Mouse (Mus musculus): ENCODE results near the gene Ylpm1. TPM values are rescaled to one million over a fixed set of nuclear protein-coding genes. Genes with fewer than 3 reads are reported as not detected.

Ylpm1 gene
- polyA plus RNA-seq, 1 experiment from 2014 or later, result 6.2 TPM

DNA sequence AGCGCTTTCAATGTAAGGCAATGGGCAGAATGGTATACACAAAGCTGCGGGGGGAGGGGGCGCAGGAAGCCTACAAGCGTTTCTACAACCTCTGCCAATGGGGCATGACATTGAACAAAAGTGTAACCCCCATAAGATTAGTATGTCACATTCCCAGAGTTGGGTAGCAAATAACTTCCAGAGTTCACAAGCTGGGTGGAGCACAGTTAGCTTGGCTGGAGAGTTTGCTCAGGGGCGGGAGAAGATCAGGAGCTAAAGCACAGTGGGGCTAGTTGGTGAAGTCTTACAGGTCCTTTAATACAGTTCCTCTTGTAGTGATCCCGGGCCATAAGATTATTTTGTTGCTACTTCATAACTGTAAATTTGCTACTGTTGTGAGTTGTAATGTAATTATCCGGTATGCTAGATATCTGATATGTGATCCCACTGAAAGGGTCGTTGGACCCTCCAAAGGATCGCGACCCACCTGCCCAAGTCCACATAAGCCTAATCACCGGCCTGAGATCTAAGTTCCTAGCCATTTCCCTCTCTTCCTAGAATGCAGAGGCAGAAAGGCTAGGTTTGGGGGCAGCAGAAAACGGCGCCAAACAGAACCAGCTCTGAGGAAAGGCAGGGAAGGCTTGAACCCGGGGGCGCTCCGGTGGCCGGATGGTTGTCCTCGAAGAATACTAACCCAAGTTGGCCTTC lies 114.0 kb downstream of the Ylpm1 start:
- peaks cover 12% of the 10 kb centered on the region for H3K36me3 ChIP-seq (replicated peaks; ENCODE audit: insufficient read depth, low read length)
- DNase-seq, result no peak
- TF ChIP-seq CTCF (IDR thresholded peaks at IDR 0.05; ENCODE audit: low read depth), result no peak
- TF ChIP-seq EP300 (IDR thresholded peaks at IDR 0.05; ENCODE audit: low read depth), result no peak
- WGBS (ENCODE audit: insufficient replicate concordance), result 11% methylated on average over 18 of the region's 18 CpGs
- H3K27ac ChIP-seq (ENCODE audit: low read depth), result peak overlapping the region; percentile 97
- H3K9ac ChIP-seq (replicated peaks), result peak overlapping the region; percentile 98
- peaks cover 46% of the 10 kb centered on the region for H3K4me1 ChIP-seq (ENCODE audit: insufficient read depth)
- H3K27me3 ChIP-seq (ENCODE audit: insufficient read depth, low read length), result no peaks in the 10 kb centered on the region
- peak overlapping the region; percentile 90 for H3K4me2 ChIP-seq (ENCODE audit: low read depth, low read length)
- ATAC-seq, result peak; percentile 54
- H3K9me3 ChIP-seq (ENCODE audit: low read length), result no peaks in the 10 kb centered on the region
- H3K4me3 ChIP-seq (ENCODE audit: low read depth, low read length), result peak overlapping the region; percentile 96

DNA sequence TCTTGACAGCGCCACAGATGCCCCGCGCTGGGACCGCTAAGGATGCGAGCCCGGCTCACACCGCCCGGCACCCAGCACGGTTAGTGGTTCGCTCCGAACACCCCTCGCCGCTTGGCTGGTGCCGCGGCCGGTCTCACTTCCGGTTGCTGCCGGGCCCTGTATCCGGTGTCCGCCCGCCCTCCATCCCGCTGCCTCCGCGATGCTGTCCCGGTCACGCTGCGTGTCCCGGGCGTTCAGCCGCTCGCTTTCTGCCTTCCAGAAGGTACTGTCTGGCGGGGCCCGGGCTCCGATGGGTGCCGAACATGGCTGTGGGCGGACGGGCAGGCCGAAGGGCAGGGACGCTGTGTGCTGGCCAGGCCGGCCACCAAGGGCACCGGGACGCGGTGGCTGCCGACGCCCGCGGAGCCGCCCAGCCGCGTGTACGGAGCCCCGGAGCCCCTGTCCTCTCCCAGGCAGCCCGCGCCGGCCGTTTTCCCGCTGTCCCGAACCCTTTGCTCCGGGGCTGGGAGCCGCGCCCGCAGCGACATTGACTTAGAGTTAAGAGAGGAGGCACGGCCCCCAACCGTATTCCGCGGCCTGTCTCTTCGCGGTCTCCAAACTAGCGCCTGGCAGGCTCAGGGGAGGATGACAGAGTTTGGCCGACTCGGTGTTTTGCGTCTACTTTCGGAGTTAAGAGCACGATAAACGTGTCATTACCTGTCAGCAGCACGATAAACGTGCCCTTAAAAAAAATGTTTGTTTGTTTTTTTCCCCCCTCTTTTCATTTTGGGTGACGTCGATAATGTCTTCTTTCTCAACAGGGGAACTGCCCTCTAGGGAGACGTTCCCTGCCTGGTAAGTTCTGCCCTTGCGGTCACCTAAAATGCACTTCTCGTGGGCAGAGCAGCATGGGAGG lies 114.8 kb downstream of the Ylpm1 start, which contains the start of the genes Prox2 and Dlst:
Prox2 (minus strand) TSS at position 62 of the 895 bp plus-strand sequence.
Dlst (plus strand) TSS at position 136 of the 895 bp plus-strand sequence.
- WGBS (ENCODE audit: insufficient replicate concordance), result under 1% methylated on average over 78 of the region's 83 CpGs
- peak; percentile 93 for DNase-seq

DNA sequence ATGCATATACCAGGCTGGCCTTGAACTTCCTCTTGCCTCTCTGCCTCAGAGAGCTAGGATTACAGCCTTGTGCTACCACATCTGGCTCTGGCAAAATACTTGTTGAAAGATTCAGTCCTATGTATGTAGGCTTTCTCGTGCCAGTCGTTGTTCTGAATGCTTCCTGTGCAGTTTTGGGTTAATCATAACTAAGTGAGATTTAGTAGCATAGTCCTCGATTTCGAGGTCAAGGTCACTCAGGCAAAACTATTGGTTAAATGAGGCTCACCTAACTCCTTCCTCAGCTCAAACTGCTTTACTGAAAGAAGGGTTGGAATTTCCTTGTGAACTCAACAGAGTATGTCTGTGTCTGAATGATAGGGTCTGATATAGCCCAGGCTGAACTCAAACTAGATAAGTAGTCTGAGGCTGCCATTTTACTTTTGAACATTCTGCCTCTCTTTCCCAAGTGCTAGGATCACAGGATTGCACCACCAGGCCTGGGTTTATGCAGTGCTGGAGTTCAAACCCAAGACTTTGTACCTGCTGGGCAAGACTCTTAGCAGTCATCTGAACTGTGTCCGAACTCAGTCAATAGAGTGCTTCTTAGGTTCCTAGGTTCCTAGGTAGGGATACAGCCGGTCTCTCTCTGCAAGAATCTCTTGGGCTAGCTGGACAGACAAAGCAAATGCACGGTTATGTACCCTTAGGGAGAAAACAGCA lies 116.6 kb downstream of the Ylpm1 start:
- H3K9me3 ChIP-seq (ENCODE audit: low read length), result no peaks in the 10 kb centered on the region
- TF ChIP-seq CTCF (IDR thresholded peaks at IDR 0.05; ENCODE audit: low read depth), result no peak
- TF ChIP-seq EP300 (IDR thresholded peaks at IDR 0.05; ENCODE audit: low read depth), result no peak
- ATAC-seq, result no peak
- H3K36me3 ChIP-seq (replicated peaks; ENCODE audit: insufficient read depth, low read length), result peaks cover 32% of the 10 kb centered on the region
- peaks cover 41% of the 10 kb centered on the region for H3K4me1 ChIP-seq (ENCODE audit: insufficient read depth)
- H3K27ac ChIP-seq (ENCODE audit: low read depth), result peak overlapping the region; percentile 44
- peak overlapping the region; percentile 90 for H3K4me2 ChIP-seq (ENCODE audit: low read depth, low read length)
- peak overlapping the region; percentile 98; the same call in 1 of the 2 replicates for H3K9ac ChIP-seq (replicated peaks)
- WGBS (ENCODE audit: insufficient replicate concordance), result 68% methylated on average over 7 of the region's 7 CpGs
- DNase-seq, result no peak
- H3K4me3 ChIP-seq (ENCODE audit: low read depth, low read length), result peak overlapping the region; percentile 96
- no peaks in the 10 kb centered on the region for H3K27me3 ChIP-seq (ENCODE audit: insufficient read depth, low read length)

More for the DNA sequence above, 114.8 kb downstream of the Ylpm1 start, which contains the start of the genes Prox2 and Dlst:
- H3K36me3 ChIP-seq (replicated peaks; ENCODE audit: insufficient read depth, low read length), result peaks cover 20% of the 10 kb centered on the region
- H3K4me3 ChIP-seq (ENCODE audit: low read depth, low read length), result peak within 1 kb of the TSS; percentile 96
- peak within 1 kb of the TSS; percentile 98 for H3K9ac ChIP-seq (replicated peaks)
- TF ChIP-seq CTCF (IDR thresholded peaks at IDR 0.05; ENCODE audit: low read depth) (no peak), EP300 (IDR thresholded peaks at IDR 0.05; ENCODE audit: low read depth) (peak; percentile 56; the same call in 1 of the 2 replicates)
- peak within 1 kb of the TSS; percentile 90 for H3K4me2 ChIP-seq (ENCODE audit: low read depth, low read length)
- peaks cover 44% of the 10 kb centered on the region for H3K4me1 ChIP-seq (ENCODE audit: insufficient read depth)
- no peaks in the 10 kb centered on the region for H3K9me3 ChIP-seq (ENCODE audit: low read length)
- H3K27me3 ChIP-seq (ENCODE audit: insufficient read depth, low read length), result no peaks in the 10 kb centered on the region
- peak within 1 kb of the TSS; percentile 97 for H3K27ac ChIP-seq (ENCODE audit: low read depth)
- ATAC-seq, result peak; percentile 96

DNA sequence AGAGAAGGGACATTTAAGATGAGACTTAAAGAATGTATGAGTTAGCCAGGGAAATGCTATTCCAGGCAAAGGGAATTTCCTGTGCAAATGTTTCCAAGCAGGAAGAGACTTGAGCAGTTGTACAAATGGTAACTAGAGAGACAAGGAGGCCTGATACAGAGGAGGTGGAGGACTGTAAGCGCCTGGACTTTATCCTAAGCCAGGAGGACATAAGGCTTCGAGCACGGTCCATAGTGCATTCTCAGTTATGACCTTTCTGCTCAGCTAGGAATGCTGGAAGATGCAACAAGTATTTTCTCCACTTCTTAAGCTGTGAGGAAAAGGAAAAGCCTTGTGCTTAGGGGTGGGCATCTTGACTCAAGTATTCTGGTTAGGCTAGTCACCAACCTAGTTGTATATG lies 117.2 kb downstream of the Ylpm1 start:
- Histone ChIP-seq H3K4me2 (ENCODE audit: low read depth, low read length) (peak overlapping the region; percentile 90), H3K9ac (replicated peaks) (peak overlapping the region; percentile 35; the same call in 1 of the 2 replicates), H3K27ac (ENCODE audit: low read depth) (peak overlapping the region; percentile 44), H3K9me3 (ENCODE audit: low read length) (no peaks in the 10 kb centered on the region), H3K4me3 (ENCODE audit: low read depth, low read length) (peak overlapping the region; percentile 1; the same call in 1 of the 2 replicates), H3K27me3 (ENCODE audit: insufficient read depth, low read length) (no peaks in the 10 kb centered on the region), H3K4me1 (ENCODE audit: insufficient read depth) (peaks cover 40% of the 10 kb centered on the region), H3K36me3 (replicated peaks; ENCODE audit: insufficient read depth, low read length) (peaks cover 38% of the 10 kb centered on the region)
- TF ChIP-seq EP300 (IDR thresholded peaks at IDR 0.05; ENCODE audit: low read depth) (no peak), CTCF (IDR thresholded peaks at IDR 0.05; ENCODE audit: low read depth) (no peak)
- ATAC-seq (no peak), DNase-seq (no peak)
- WGBS (ENCODE audit: insufficient replicate concordance), result 58% methylated on average over 3 of the region's 3 CpGs

DNA sequence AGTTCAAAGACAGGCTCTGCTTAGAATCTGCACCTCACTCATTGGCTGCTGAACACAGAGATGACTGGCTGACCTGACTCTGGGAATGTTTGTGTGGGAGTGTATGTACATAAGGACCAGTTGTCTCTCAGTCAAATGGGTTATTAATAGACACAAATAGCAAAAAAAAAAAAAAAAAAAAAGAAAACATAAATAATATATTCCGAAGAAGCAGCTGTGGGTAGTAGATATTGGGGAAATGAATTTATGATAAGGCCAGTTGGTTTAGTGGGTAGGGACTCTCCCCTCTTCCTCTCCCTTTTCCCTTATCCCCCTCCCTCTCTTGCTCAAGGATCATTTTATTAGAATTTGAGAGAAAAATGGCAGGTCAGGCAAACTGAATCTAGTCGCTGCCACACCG lies 117.8 kb downstream of the Ylpm1 start:
- DNase-seq (no peak), ATAC-seq (no peak)
- no peaks in the 10 kb centered on the region for H3K27me3 ChIP-seq (ENCODE audit: insufficient read depth, low read length)
- H3K4me2 ChIP-seq (ENCODE audit: low read depth, low read length), result no peak overlapping the region
- WGBS (ENCODE audit: insufficient replicate concordance), result 83% methylated on average over 3 of the region's 3 CpGs
- H3K9ac ChIP-seq (replicated peaks), result no peak overlapping the region
- H3K36me3 ChIP-seq (replicated peaks; ENCODE audit: insufficient read depth, low read length), result peaks cover 43% of the 10 kb centered on the region
- H3K27ac ChIP-seq (ENCODE audit: low read depth), result no peak overlapping the region
- H3K4me3 ChIP-seq (ENCODE audit: low read depth, low read length), result no peak overlapping the region
- no peak for TF ChIP-seq EP300 (IDR thresholded peaks at IDR 0.05; ENCODE audit: low read depth)
- no peak for TF ChIP-seq CTCF (IDR thresholded peaks at IDR 0.05; ENCODE audit: low read depth)
- H3K9me3 ChIP-seq (ENCODE audit: low read length), result no peaks in the 10 kb centered on the region
- peaks cover 39% of the 10 kb centered on the region for H3K4me1 ChIP-seq (ENCODE audit: insufficient read depth)
